Mouse (Mus musculus) inflammation-experienced regulatory T-cells, adult 6 months (primary cell): Measurements from ENCODE around the gene Fancd2os. TPM values are rescaled to one million over a fixed set of nuclear protein-coding genes. Genes with fewer than 3 reads are reported as not detected.
A peak's percentile ranks its signal among the peaks of the same experiment; 100 is the strongest.

ENCODE experiments used
- ATAC-seq: one replicate; pipeline ENCODE4 v1.8.0; 2017
- polyA plus RNA-seq, 3 experiments: library from polyadenylated mRNA; unstranded; fragments of 100-300 nt; shearing (Covaris generic); gene quantifications; one replicate each; pipeline ENCODE4 v1.2.1; 2017

Fancd2os gene
- polyA plus RNA-seq, 3 experiments from 2014 or later: not detected

DNA sequence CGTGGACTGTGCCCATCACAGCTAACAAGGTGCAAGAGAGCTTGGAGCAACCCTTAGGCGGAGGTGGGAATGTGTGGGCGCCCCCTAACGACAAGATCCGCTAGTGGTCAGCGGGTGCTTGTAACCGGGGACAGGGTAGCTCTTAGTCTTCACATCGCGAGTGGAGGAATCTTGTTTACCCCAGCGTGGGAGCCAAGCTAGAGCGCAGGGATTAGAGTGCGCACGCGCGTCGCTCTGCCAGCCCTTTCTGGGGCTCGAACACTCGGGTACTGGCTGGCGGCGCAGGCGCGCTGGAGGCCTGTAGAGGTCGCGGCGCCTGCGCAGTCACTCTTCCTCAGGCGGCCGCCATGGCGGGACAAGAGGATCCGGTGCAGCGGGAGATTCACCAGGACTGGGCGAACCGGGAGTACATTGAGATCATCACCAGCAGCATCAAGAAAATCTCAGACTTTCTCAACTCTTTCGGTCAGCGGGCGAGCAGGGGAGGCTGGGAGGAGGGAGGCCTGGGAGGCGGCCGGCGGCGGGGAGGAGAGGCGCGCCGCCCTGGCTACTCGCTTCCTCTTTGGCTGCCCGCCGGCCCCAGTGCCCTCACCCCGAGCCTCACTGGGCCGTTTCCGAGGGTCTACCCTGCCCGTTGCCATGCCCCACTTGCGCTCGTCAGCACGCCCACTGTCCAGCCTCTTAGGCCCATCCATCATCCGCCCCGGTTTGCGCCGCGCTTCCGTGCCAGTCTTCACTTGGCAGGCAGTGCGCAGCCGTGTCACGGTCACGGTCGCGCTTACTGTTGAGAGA lies 4.1 kb upstream of the Fancd2os start, which contains the start of gene Brk1:
Gene Brk1 (plus strand): TSS at position 341 of the 792 bp plus-strand sequence.
- peak; percentile 83 for ATAC-seq

DNA sequence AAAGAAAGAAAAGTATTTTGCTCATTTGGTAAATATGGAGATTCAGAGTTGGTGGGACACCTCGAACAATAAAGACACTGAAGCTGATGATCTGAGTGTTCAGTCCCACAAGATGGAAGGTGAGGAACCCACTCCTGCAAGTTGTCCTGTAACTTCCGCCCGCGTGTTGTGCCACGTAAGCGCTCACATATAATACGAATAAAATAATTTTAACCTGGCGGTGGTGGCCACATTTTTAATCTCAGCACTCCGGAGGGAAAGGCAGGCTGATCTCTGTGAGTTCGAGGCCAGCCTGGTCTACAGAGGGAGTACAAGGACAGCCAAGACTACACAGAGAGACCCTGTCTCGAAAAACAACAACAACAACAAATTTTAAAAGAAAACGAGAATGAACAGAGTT lies 3.5 kb upstream of the Fancd2os start:
- no peak for ATAC-seq

DNA sequence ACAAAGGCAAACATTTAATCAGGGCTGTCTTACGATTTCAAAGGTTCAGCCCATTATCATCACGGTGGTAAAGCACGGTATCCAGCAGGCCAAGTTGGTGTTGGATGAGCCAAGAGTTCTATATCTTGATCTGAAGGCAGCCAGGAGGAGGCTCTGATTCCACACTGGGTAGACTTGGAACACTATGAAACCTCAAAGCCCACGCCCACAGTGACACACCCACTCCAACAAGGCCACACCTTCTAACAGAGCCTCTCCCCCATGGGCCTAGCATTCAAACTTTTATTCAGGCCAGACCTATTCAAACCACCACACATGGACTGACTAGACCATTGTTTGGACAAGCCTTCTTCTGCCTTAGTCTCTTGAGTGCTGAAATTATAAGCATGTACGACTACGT lies 2.3 kb upstream of the Fancd2os start:
- ATAC-seq: no peak

DNA sequence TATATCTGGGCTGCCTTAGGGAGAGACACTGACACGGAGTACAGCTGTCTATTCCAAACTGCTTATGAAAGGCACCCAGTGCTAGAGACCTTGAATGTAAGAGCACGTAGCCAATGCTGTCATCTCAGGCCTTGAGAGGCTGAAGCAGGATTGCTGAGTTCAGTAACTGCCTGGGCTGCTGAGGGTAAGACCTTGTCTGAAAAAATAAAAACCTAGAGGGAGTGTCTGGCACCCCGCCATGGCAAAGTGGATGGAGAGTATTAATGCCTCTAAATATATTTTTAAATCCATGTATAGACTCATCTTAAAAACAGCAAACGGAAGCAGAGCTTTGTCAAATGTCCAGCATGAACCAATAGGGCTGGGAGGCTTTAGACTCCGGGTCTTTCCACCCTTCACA lies 682 bp downstream of the Fancd2os start:
- no peak for ATAC-seq

DNA sequence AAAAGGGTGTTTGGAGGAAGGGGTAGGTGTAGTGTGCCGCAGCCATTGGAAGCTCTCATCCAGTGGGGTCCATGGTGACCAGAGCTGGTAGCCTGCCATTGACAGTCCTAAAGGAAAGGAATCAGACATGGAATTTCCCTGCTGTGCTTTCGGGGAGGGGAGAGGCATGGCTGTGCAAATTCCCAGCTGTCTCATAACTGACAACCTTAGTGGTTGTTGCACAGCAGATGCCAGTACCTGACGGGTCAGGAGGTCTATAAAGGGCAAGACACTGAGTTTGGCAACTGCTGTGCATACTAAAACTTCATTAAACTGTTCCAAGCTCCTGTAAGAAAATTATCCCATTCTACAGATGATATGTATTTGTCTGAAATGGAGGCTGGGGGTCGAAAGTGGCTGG lies 2.6 kb downstream of the Fancd2os start:
- no peak for ATAC-seq

DNA sequence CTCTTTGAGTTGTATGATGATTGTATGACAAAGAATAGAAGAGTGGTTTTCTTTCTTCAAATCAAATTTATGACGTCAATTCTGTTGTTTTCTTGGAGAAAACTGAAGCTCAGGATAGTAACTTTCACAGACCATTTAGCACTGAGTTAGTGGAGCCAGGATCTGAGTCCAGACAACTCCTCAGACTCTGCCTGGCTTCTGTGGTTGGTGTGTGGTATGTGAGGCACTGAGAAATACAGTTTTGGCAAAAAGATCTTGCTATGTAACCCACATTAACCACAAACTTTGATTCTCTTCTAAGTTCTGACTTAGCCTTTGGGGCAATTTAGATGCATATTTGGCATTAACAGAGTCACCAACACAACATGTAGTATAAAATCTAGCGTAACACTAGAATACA lies 7.9 kb downstream of the Fancd2os start:
- ATAC-seq: no peak

DNA sequence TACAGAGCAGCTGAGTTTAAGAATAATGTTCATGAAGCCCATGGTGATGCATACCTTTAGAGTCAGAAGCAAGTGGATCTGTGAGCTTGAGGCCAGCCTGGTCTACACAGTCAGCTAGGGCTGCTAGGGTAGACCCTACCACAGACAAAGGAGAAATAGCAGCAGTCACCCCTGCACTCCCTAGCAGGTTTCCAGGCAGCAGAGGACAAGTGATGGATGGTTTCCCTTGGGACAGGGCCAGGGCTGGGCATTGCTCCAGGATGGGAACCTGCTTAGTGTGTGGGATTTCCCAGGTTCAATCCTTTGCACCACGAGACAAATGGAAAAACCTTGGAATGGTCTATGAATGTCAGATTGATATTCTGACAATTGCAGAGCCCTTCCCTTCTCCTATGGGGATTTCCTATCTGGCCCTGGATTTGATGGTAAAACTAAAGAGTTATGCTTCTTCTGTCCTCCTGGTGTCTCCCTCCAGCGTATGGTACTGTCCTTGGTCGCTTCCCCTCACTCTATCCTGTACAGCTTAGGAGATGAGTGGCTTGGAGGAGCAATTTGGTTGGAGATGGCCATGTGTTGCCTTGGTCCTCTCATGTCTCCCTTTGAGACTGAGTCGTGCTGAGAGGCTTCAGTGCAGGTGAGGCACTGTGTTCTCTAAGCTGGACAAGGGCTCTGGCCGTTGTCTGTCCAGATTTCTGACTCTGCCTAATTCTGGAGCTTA lies 13.9 kb downstream of the Fancd2os start:
- ATAC-seq: no peak

DNA sequence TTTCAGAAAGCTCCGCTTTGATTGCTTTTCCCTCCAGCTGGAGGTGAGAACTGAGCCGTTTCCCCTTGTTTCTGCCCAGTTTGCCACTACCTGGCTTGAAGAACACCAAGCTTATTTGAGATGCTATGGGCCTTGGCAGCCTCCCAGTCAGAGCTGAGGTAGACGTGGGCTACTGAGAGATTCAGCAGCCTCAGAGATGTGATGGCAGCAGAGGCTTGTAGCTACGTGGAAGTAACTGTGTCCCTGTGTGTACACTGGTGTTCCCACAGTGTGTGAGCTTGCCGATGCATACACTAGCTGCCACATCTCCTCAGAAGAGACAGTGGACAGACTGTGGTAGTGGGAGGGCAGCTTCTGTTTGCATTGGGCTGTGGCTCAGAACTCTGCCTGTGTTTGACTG lies 15.4 kb downstream of the Fancd2os start:
- ATAC-seq: no peak

DNA sequence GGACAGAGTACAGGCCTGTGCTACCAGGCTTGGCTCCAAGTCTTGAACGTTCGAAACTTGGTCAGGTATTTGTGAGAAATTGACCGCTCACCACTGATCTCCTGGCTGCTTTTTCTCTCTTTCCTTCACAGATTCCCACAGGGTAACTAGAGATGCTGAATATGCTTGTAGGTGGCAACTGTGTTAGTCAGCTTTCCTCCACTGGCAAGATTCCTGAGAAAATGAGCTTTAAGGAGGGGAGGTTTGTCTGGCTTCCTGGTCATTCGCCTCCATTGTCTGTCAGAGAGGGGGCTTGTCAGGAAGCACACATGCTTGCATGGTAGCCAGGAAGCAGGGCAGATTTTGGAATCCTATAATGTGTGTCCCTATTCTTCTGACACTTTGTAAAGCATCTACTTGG lies 17.5 kb downstream of the Fancd2os start:
- ATAC-seq: no peak

DNA sequence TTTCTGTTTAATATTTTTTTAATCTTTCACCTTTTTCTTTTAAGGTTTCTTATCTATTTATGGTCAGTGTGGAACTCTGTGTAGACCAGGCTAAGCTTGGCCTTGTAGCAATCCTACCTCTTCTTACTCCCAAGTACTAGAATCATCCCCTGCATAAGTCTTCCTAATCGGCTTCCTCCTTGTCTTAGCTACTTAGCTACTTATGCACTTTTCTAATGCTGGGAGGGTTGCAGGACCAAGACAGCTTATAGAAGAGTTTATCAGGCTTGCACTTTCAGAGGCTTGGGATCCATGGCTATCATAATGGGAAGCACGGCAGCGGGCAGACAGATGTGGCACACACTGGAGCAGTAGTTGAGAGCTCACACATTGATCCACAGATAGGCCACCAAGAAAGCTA lies 21.2 kb downstream of the Fancd2os start:
- no peak for ATAC-seq

DNA sequence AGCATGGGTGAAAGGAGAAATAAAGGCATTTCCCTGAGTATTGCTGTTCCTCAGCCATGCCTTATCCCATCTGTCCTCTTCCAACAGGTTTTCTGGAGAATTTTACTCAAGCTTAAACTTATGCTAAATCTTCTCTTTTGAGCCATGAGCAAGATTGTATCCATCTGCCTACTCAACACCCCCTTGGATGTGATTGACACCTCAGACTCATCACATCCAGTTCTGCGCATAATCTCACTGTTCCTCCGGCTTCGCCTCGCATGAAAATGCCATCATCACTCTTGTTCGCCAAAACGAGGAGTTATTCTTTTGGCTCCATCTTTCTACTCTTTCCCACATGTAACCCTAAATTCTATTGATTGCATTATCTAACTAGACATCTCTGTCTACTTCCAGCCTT lies 24.5 kb downstream of the Fancd2os start:
- no peak for ATAC-seq

DNA sequence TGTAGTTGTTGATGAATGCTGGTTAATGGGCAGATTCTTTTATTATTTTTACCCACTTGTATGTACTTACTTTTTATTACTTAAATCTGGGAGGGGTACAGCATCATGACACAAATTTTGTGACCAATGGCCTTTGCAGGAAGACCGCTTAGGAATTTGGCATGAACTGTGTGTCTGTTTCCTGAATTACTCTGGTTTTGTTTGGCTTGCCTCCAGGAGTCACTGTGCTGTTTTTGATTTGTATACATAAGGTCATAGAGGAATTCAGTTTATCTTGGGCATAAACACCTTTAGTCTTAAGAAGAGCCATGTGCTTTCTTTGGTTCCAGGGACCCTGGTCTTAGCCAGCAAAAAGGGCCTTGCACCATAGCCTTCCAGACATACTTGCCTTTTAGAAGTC lies 36.0 kb downstream of the Fancd2os start:
- ATAC-seq: no peak

DNA sequence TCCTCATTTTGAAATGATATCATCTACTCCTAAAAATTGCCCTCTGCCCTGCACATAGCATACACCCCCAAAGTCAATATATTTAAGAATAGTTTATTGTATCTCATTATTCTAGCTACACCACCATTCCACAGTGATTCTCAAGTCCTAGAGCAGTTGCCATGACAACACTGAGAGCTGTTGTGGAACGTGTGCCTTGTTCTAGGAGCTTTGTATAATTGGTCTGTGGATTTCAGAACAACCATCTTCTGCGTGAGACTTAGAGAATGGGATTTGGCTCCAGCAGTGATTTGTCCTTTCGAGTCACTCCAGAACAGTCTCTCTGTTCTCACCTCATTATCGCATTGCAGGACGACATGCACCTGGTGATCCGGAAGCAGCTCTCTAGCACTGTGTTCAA lies 40.8 kb downstream of the Fancd2os start:
- no peak for ATAC-seq

Other genes starting within 250 kb of the Fancd2os start
- 10 to 100 TPM; 27.5 to 44.5 (median 43.3) TPM for gene Tada3, start 222.8 kb downstream of the Fancd2os start, polyA plus RNA-seq
- gene Arpc4, start 222.6 kb downstream of the Fancd2os start, polyA plus RNA-seq: 100 to 1,000 TPM; 516 to 980 (median 581) TPM
- 10 to 100 TPM in 2 of 3 experiments, 1 to 10 TPM in 1; 6.6 to 18.5 (median 16.4) TPM for gene Ttll3, start 211.5 kb downstream of the Fancd2os start, polyA plus RNA-seq
- gene Rpusd3, start 181.4 kb downstream of the Fancd2os start, polyA plus RNA-seq: 10 to 100 TPM in 2 of 3 experiments, 1 to 10 TPM in 1; 6.5 to 13.4 (median 12.0) TPM
- not detected for gene Cidec, start 165.0 kb downstream of the Fancd2os start, polyA plus RNA-seq
- gene Jagn1, start 158.1 kb downstream of the Fancd2os start, polyA plus RNA-seq: 10 to 100 TPM; 50.3 to 60.1 (median 56.3) TPM
- 1 to 10 TPM in 2 of 3 experiments, under 1 TPM in 1; 0.69 to 8.2 (median 1.9) TPM for gene Il17re, start 142.2 kb downstream of the Fancd2os start, polyA plus RNA-seq
- gene Il17rc, start 129.3 kb downstream of the Fancd2os start, polyA plus RNA-seq: under 1 TPM in 2 of 3 experiments, not detected in 1; 0.32 to 0.47 TPM
- gene Creld1, start 117.4 kb downstream of the Fancd2os start, polyA plus RNA-seq: 1 to 10 TPM; 6.1 to 9.2 (median 8.1) TPM
- under 1 TPM in 1 of 3 experiments, not detected in 2; 0.17 TPM for gene Prrt3, start 98.8 kb downstream of the Fancd2os start, polyA plus RNA-seq
- gene Emc3, start 69.1 kb downstream of the Fancd2os start, polyA plus RNA-seq: 10 to 100 TPM; 57.0 to 69.1 (median 62.4) TPM
- 1 to 10 TPM; 1.4 to 9.7 (median 2.0) TPM for gene Fancd2, start 69.0 kb downstream of the Fancd2os start, polyA plus RNA-seq
- gene Brk1, start 4.1 kb upstream of the Fancd2os start, polyA plus RNA-seq: 100 to 1,000 TPM; 274 to 315 (median 285) TPM
- 10 to 100 TPM in 2 of 3 experiments, 1 to 10 TPM in 1; 9.9 to 12.3 (median 12.0) TPM for gene Vhl, start 23.2 kb upstream of the Fancd2os start, polyA plus RNA-seq
- gene Irak2, start 37.8 kb upstream of the Fancd2os start, polyA plus RNA-seq: 10 to 100 TPM; 18.1 to 35.7 (median 21.5) TPM
- 1 to 10 TPM; 3.2 to 7.7 (median 7.5) TPM for gene Tatdn2, start 96.3 kb upstream of the Fancd2os start, polyA plus RNA-seq
- under 1 TPM in 2 of 3 experiments, not detected in 1; 0.64 to 0.73 TPM for gene Ghrl, start 119.2 kb upstream of the Fancd2os start, polyA plus RNA-seq
- gene Sec13, start 140.0 kb upstream of the Fancd2os start, polyA plus RNA-seq: 100 to 1,000 TPM; 145 to 155 (median 153) TPM